Mouse (Mus musculus) adrenal gland, postnatal 10 days (tissue): ENCODE results near the gene Ube4a. TPM values are rescaled to one million over a fixed set of nuclear protein-coding genes. Genes with fewer than 3 reads are reported as not detected.
A peak's percentile ranks its signal among the peaks of the same experiment; 100 is the strongest.

Experiments used
- DNase-seq: peaks from one replicate; pipeline ENCODE4 v3.0.0; 2021; ENCODE audit warnings: mixed read lengths
- long read RNA-seq, 2 experiments: library from polyadenylated mRNA; stranded (forward); transcript quantifications; one replicate each; pipeline ENCODE4 v2.0.0; 2021
- total RNA-seq, 2 experiments: library from RNA; stranded (reverse); gene quantifications; 2 replicates each; pipeline ENCODE4 v1.2.3; 2021

The Ube4a gene
- total RNA-seq: 10 to 100 TPM; 77.5 to 91.0 TPM
- long read RNA-seq, experiment 1, partial matches to known transcripts: 2 of 5 reads
- long read RNA-seq, experiment 1, other reads (novel, unspliced or antisense): 1 of 5 reads
- long read RNA-seq, experiment 2, partial matches to known transcripts: 1 of 1 reads
- long read RNA-seq, experiment 2, other reads (novel, unspliced or antisense): 0 of 1 reads

GRCm38 (mm10) chr9:44965126-44965832 is at the start of gene Ube4a:
TSS of gene Ube4a (minus strand) at chr9:44965600.
- peak; percentile 100 for DNase-seq

GRCm38 (mm10) chr9:45014879-45015278 is 49.5 kb upstream of the Ube4a start:
- DNase-seq: no peak

DNA sequence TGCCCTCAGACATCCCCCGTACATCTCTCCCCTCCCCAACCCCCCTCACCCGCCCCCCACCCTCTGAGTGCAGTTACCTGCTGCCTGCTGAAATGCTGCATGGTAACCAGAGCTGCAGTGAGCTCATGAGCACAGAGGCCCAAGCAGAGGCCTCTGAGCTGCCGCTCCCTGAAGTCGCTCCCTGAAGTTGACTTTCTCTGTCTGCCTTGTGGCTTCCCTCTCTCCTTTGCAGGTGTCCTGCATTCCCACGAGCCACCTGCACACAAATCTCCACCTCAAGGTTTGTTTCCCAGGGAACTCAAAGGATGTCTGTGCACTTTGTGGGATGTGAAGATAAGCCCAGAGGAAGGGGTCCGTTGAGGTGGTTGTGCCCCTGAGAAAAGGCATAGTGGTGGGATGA is 45.9 kb upstream of the Ube4a start:
- DNase-seq: no peak

GRCm38 (mm10) chr9:45010461-45010860 is 45.1 kb upstream of the Ube4a start:
- DNase-seq: peak; percentile 20

DNA sequence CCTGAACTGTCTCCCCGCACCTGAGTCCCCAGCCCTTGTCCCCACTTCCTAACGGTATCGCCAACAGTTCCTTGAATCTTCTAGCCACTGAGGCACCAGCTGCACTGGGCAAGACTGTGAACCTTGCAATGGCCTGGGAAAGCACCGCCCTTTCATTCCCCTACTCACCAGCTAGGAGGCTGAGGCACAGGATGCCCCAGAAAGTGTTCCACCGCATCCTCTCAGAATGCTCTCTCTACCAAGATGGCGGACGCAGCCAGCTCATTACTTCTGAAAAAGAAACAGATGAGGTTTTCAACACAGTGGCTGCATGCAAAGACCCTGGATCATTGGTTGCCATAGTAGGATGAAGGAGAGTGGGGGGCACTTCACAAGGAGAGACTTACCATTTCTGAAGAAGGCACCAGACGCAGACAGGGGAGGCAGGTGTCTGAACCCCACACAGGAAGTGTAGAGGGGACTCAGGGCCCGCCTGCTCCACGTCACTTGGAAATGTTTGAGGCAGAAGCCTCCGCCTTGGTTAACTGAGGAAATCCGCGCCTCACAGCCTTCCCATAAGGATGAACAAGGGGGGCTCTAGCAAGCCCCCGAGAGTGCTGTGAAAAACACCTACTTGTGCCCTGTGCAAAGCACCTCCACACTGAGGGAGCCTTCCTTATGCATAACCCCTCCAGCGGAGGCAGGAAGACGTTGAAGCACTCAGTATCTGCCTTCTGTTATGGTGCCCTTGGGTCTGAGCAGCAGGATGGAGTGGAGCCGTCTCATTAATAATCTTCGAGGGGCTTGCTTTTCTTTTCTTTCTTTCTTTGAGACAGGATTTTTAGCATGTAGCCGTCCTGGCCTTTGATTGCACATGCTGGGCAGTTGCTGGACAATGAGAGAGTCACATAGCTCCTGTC is 44.0 kb upstream of the Ube4a start, which contains the start of gene Cd3e:
TSS of gene Cd3e (minus strand) at position 448 of the 899 bp plus-strand sequence.
- DNase-seq: no peak

GRCm38 (mm10) chr9:45008342-45008741 is 42.9 kb upstream of the Ube4a start:
- DNase-seq: no peak

DNA sequence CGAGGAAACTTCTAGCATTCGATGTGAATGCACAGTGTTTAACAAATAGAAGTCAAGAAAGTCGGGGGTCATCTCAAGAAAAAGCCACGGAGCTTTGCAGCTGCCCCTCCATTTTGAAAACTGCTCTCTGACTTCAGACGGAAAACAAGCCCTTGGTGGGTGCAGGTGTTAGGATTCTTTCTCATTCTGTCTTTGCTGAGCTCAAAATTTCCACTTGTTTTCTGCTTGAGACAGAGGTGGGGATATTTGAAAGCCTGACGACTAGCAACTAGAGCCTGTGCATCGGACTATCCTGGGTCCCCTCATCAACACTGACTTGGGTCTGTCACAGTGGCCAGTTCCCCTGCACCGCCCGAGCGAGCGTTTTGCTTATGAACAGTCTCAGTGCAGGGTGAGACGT is 42.0 kb upstream of the Ube4a start:
- no peak for DNase-seq

DNA sequence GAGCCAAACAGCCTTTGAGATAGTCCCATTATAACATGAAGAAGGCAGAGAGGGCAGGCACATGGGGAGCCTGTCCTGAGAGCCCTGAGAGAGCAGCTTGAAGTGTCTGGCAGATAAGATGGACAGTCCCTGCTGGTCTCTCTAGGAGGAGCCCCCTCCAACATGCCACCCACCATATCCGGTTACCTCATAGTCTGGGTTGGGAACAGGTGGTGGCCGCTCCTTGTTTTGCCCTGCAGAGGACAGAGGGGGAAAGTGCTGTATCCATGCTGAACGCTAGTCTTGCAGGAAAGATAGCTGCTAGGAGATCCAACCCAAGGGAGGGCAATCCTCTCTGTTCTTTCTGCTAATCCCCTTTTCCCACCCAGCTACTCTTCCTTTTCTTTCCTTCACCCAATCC is 34.8 kb upstream of the Ube4a start:
- DNase-seq: no peak

DNA sequence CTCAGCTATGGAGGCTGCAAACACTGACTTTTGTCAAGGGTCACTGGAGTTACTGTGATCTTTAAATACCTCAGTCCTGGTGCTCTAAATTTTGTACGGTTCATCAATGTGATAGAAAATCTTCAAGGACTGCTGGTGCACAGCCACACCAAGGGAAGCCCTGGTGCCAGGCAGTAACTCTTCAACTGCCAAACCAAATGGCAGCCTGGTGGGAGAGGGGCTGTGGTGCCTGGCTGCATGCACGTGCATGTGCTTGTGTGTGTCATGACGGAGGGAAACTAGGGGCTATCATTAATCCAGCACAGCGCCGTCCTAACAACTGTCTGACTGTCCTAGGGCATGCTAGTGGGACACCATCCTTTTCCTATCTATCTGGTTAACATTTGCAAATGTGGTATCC is 34.4 kb upstream of the Ube4a start:
- no peak for DNase-seq

- peak; percentile 4 for DNase-seq
These were observed 33.8 kb upstream of the Ube4a start for GRCm38 (mm10) chr9:44999171-44999570.

DNA sequence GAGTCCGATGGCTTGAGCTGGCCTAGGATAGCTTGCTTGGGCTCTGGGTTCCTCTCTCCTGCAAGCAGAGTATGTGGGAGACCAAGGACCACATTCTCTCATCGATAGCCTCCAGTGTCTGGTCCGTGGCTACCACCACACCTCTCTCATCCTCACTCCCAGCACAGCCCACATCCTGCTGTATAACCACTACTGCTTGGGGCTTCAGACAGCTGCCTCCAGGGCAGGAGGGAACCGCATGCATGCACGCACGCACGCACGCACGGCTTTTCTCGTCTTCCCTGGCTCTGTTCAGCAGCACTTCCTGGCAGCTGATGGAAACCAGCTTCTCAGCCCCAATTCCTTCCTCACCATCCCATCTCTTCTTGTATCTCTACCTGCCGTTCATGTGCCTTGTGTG is 32.7 kb upstream of the Ube4a start:
- DNase-seq: no peak

DNA sequence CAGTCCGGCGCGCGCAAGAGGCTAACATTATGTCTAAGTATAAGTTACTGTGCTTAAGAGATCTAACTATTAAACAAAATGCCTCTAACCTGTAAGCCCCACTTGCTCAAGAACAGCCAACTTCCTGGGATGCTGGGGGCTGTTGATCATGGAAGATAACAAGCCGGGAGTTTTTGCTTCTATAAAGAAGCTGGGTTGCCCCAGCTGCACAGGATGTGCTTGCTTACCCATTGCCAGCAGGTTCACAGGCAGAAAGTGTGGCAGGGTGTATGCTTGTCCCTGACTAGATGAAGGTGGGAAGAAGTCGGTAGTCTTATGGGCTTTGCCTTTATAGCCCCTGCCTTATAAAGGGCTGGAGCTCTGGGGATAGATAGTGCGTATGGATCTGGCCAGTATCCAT is 31.2 kb upstream of the Ube4a start:
- DNase-seq: no peak

DNA sequence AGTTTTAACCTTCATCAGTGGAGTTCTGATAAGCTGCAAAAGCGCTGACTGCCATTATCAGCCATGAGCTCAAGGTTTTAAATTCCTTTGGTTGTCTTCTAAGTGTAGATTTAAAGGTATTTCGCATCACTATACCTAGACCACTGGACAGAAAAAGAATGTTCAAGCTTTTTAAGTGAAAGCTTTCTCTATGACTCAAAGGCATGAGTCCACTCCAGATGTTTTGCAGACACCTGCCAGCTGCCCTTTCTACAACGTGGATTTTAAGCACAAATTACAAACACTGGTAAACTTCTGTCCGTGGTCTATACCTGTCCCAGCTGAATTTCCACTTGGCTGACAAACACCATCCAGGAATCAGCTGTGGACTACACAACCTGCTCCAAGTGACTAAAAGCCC is 29.6 kb upstream of the Ube4a start:
- no peak for DNase-seq

- peak; percentile 5 for DNase-seq
These were observed 27.9 kb upstream of the Ube4a start for GRCm38 (mm10) chr9:44993268-44993667.

DNA sequence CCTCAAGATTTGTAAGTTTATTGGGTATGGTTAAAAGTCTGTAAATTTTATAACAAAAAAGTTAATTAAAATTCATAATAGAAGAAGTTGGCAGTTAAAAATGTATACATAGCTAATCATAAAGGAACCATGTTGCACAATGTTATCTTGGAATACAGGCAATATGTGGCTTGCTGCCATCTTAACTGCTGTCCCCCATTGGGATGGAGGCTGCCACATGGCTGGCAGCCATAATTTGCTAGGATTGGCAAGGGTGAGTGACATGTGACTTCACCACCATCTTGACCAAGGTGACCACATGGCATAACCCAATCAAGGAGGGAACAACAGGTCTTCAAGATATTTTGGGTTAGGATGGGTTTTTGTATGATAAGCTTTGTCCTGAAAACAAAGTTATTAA is 26.9 kb upstream of the Ube4a start:
- DNase-seq: no peak

DNA sequence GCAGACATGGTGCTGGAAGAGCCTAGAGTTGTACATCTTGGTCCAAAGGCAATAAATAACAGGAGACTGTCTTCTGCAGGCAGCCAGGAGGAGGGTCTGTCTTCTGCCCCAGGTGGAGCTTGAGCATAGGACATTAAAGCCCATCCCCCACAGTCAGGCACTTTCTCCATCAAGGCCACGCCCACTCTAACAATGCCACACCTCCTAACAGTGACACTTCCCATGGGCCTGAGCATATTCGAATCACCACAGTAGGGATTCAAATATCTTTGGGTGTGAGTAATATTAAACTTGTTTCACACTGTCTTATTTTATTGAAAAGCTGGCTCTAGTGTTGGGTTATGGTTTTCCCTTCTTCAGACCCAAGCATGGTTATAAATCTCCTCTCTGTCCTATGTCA is 26.4 kb upstream of the Ube4a start:
- no peak for DNase-seq

DNA sequence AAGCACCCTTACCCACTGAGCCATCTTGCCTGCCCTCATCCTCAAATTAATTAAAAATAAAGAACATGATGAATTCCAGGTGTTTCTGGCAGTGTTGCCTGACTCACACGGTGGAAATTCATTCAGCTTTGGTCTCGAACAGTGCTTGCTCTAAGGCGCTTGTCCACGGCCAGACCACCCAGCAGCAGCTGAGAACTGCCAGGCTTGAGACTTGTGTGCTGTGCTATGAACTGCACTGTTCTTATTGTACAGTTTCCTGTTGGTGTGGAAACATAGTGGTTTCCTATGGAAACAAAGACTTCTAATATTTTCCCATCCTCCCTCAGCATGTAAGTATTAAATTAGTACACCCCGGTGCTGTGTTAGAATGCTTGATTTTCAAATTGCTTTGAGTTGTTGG is 21.6 kb upstream of the Ube4a start:
- DNase-seq: no peak

DNA sequence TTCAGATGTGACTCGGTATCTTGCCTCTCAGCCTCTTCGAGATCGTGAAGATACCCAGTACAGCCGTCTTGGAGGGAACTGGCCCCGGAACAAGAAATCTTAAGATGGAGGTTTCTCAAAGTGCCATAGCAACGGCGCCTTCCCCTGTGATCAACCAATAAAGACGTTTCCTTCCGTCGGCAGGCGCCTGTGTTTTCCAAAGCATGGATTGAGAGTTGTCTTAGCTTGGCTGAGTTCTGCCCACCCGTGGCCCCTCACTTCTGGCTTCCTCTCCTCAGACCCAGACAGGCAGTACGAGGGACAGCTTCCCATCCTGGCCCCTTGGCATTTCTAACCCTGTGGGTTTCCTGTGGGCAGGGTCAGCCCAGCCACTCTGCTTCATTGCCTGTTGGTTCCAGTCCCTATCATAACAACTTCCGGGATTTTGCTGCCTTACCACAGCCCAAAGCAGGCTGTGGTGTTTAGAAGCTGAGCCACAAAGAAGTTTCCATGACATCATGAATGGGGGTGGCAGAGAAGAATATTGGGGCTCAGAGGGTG is 20.9 kb upstream of the Ube4a start:
- DNase-seq: peak; percentile 7

GRCm38 (mm10) chr9:44985721-44986161 is 20.3 kb upstream of the Ube4a start:
- no peak for DNase-seq

DNA sequence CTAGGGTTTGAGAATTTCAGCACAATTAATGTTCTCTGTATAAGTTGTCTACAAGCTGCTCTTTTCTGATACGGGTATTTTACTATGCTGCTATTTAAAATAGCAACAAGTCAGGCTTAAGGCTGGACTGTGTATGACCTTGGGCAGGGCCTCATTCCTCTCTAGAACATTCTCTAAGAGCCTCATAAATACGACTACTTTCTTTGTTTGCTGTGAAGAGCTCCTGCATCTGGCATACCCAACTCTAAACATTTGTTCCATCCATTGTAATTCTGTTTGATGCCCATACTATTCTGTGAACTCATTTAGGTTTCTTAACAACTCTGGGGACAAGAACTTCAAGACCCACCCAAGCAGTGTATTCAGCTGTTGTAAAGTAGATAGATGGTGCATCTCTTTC is 17.6 kb upstream of the Ube4a start:
- DNase-seq: no peak

DNA sequence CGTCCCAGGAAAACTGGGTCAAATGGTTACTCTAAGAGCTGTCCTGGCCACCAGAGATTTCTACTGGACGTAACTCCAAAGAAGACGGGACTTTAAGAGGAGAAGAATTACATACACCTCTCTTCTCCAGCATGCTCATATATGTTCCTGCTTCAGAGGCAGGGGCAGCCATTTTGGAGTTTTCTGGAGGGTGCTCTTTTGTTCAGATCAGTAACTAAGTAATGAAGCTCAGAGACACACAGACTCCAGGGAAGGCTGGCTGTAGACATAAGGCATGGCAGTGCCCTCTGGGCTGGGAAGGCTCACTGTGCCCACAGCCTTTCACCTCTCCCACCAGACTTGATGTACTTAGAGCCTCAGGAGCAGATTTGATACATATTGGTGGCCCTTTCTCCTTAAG is 17.1 kb upstream of the Ube4a start:
- no peak for DNase-seq

GRCm38 (mm10) chr9:44982081-44982480 is 16.7 kb upstream of the Ube4a start:
- no peak for DNase-seq

GRCm38 (mm10) chr9:44981676-44982075 is 16.3 kb upstream of the Ube4a start, which contains the start of gene Cd3d:
TSS of gene Cd3d (plus strand) at chr9:44981786.
- no peak for DNase-seq
